Mouse (Mus musculus) MEL (cell line): ENCODE measurements around the gene Rps21.

Experiments
- BHLHE40 ChIP-seq: IDR thresholded peaks from 2 replicates; pipeline ENCODE4 v1.6.1; 2012; ENCODE audit warnings: low read depth, mild to moderate bottlenecking, inconsistent platforms, low read length, improper control_type of control experiment, borderline replicate concordance
- CTCF ChIP-seq, 3 experiments: IDR thresholded peaks in 2 of 3; conservative IDR thresholded peaks in 1 of 3; 2 replicates each; pipeline ENCODE4 v1.5.1; 2011 to 2012; ENCODE audit warnings: low read length in 3 of 3, low read depth in 2 of 3, mild to moderate bottlenecking in 2 of 3, improper control_type of control experiment in 1 of 3, inconsistent platforms in 1 of 3, mixed read lengths in 1 of 3, moderate library complexity in 1 of 3; ENCODE audit not compliant: control insufficient read depth in 1 of 3, insufficient read depth in 1 of 3, poor library complexity in 1 of 3, severe bottlenecking in 1 of 3
- E2F4 ChIP-seq: IDR thresholded peaks from 2 replicates; pipeline ENCODE4 v1.6.1; 2011; ENCODE audit warnings: low read depth, low read length, improper control_type of control experiment, borderline replicate concordance
- EP300 ChIP-seq, 2 experiments: IDR thresholded peaks; 2 replicates each; pipeline ENCODE4 v1.6.1; 2011; ENCODE audit warnings: improper control_type of control experiment in 2 of 2, low read length in 2 of 2, low read depth in 1 of 2, mild to moderate bottlenecking in 1 of 2
- GATA1 ChIP-seq: IDR thresholded peaks from 2 replicates; pipeline ENCODE4 v1.6.1; 2011; ENCODE audit warnings: low read depth, low read length, improper control_type of control experiment
- JUND ChIP-seq: IDR thresholded peaks from 2 replicates; pipeline ENCODE4 v1.6.1; 2011; ENCODE audit warnings: low read depth, mild to moderate bottlenecking, improper control_type of control experiment, low read length
- MAX ChIP-seq: IDR thresholded peaks from 2 replicates; pipeline ENCODE4 v1.6.1; 2011; ENCODE audit warnings: low read length, improper control_type of control experiment
- POLR2A ChIP-seq, 2 experiments: IDR thresholded peaks; 2 replicates each; pipeline ENCODE4 v1.6.1; 2011 to 2012; ENCODE audit warnings: low read length in 2 of 2, mild to moderate bottlenecking in 2 of 2, control low read depth in 1 of 2, improper control_type of control experiment in 1 of 2, low read depth in 1 of 2, moderate library complexity in 1 of 2; ENCODE audit not compliant: control insufficient read depth in 1 of 2, insufficient read depth in 1 of 2, poor library complexity in 1 of 2
- POLR2AphosphoS2 ChIP-seq: IDR thresholded peaks from 2 replicates; pipeline ENCODE4 v1.6.1; 2011; ENCODE audit warnings: low read length, improper control_type of control experiment
- POLR2AphosphoS5 ChIP-seq: IDR thresholded peaks from 2 replicates; pipeline ENCODE4 v1.6.1; 2012; ENCODE audit warnings: low read depth, borderline replicate concordance, mild to moderate bottlenecking, inconsistent platforms, low read length, moderate library complexity, mixed read lengths
- UBTF ChIP-seq: IDR thresholded peaks from 2 replicates; pipeline ENCODE4 v1.6.1; 2012; ENCODE audit warnings: low read depth, mild to moderate bottlenecking, inconsistent platforms, low read length, improper control_type of control experiment, moderate library complexity, borderline replicate concordance; ENCODE audit not compliant: insufficient read depth

DNA sequence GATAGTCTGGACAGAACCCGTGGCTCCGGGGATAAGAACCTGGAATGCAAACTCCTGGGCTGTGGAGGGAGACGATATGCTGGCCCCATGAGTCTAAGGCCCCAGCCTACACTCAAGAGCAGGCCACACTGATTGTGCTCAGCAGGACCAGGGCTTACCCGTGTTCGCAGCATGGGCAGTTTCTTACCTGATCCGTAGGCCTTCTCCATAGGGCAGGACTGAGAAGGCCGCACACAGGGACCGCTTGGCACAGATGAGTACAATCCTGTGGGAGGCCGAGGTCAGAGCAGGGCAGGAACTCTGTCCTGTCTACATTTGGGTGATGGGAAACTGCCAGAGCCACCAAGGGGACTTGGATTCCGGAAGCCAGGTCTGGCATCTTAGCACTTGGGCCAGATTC is 5.7 kb downstream of the Rps21 start:
- TF ChIP-seq BHLHE40, result no peak
- no peak for TF ChIP-seq POLR2AphosphoS2
- TF ChIP-seq POLR2A (IDR thresholded peaks at IDR 0.05; ENCODE audit: control insufficient read depth in 1 of 2, insufficient read depth in 1 of 2, low read depth in 1 of 2, low read length in 2 of 2, poor library complexity in 1 of 2), result no peak
- no peak for TF ChIP-seq CTCF (IDR thresholded peaks at IDR 0.05 in 2 of 3, conservative IDR thresholded peaks at IDR 0.05 in 1 of 3; ENCODE audit: control insufficient read depth in 1 of 3, insufficient read depth in 1 of 3, low read depth in 2 of 3, low read length in 3 of 3, poor library complexity in 1 of 3, severe bottlenecking in 1 of 3)
- TF ChIP-seq E2F4, result no peak
- TF ChIP-seq GATA1, result no peak
- TF ChIP-seq UBTF, result no peak
- TF ChIP-seq JUND, result no peak
- no peak for TF ChIP-seq EP300 (IDR thresholded peaks at IDR 0.05; ENCODE audit: low read depth in 1 of 2, low read length in 2 of 2)
- no peak for TF ChIP-seq POLR2AphosphoS5
- TF ChIP-seq MAX, result no peak
